ENCODE assay signal across 22 mouse cellular contexts in genomic region chr4:43503506-43503905, GRCm38 (mm10). TPM values are rescaled to one million over a fixed set of nuclear protein-coding genes. Genes with fewer than 3 reads are reported as not detected.
DNase-seq lines count a peak whose midpoint lies in the region; ATAC-seq and TF ChIP-seq lines count a peak whose summit lies in the region.
"Had no signal": no experiment of that assay in that cellular context is flagged by ENCODE, and none has a peak within 500 bp of the region (broad histone marks: within the 10 kb centered on the region; RNA-seq: fewer than 3 reads in every experiment).

No protein-coding gene starts in this region.

- ATAC-seq in intestine, embryonic 15.5 days = no peak
- ATAC-seq in intestine, postnatal 0 days = no peak
- ATAC-seq in neural tube, embryonic 15.5 days (ENCODE audit: low FRiP score) = no peak
- ATAC-seq: activated CD4-positive, CD25-positive, alpha-beta regulatory T cell, adult 4 months; forebrain, embryonic 15.5 days; Patski had no signal

- TF ChIP-seq CTCF in intestine, postnatal 0 days (IDR thresholded peaks at IDR 0.05; ENCODE audit: low read depth) = no peak
- no peak for TF ChIP-seq CTCF in small intestine, adult 2 months (IDR thresholded peaks at IDR 0.05; ENCODE audit: extremely low read depth, insufficient read length, insufficient replicate concordance, low read depth, low read length)

- no peak overlapping the region for H3K4me3 ChIP-seq in intestine, embryonic 15.5 days (replicated peaks)
- no peak overlapping the region for H3K4me3 ChIP-seq in intestine, postnatal 0 days (ENCODE audit: low read depth, low read length)
- H3K4me3 ChIP-seq in small intestine, adult 2 months (ENCODE audit: low read depth, low read length) = no peak overlapping the region
- H3K4me3 ChIP-seq in neural tube, embryonic 15.5 days (replicated peaks) = no peak overlapping the region
- H3K4me3 ChIP-seq: embryonic facial prominence, embryonic 12.5 days; forebrain, embryonic 15.5 days; heart, embryonic 10.5 days had no signal

- no peak overlapping the region for H3K27ac ChIP-seq in intestine, embryonic 15.5 days
- H3K27ac ChIP-seq in intestine, postnatal 0 days (ENCODE audit: low read depth, low read length) = no peak overlapping the region
- H3K27ac ChIP-seq in small intestine, adult 2 months (ENCODE audit: insufficient read depth, low read depth, low read length) = peak overlapping the region; percentile 90
- no peak overlapping the region for H3K27ac ChIP-seq in neural tube, embryonic 15.5 days (replicated peaks)
- H3K27ac ChIP-seq: embryonic facial prominence, embryonic 12.5 days; forebrain, embryonic 15.5 days; heart, embryonic 10.5 days had no signal

- TF ChIP-seq POLR2A in small intestine, adult 2 months (IDR thresholded peaks at IDR 0.05; ENCODE audit: low read depth, low read length) = no peak

- 0 out of 2 replicates have a peak overlapping the region, but pooled peaks have one; percentile 9 for H3K4me2 ChIP-seq in intestine, embryonic 15.5 days (replicated peaks)
- H3K4me2 ChIP-seq in intestine, postnatal 0 days (replicated peaks; ENCODE audit: low read depth) = peak overlapping the region; percentile 13; the same call in 1 of the 2 replicates
- no peak overlapping the region for H3K4me2 ChIP-seq in neural tube, embryonic 15.5 days
- H3K4me2 ChIP-seq: embryonic facial prominence, embryonic 12.5 days; forebrain, embryonic 15.5 days had no signal

- WGBS in intestine, embryonic 15.5 days = 74% methylated on average over 6 of the region's 6 CpGs
- 49% methylated on average over 6 of the region's 6 CpGs for WGBS in intestine, postnatal 0 days
- WGBS in small intestine, adult 2 months = 45% methylated on average over 6 of the region's 6 CpGs
- 83% methylated on average over 6 of the region's 6 CpGs for WGBS in neural tube, embryonic 15.5 days

- H3K27me3 ChIP-seq in intestine, embryonic 15.5 days (replicated peaks) = no peaks in the 10 kb centered on the region
- H3K27me3 ChIP-seq in intestine, postnatal 0 days (replicated peaks; ENCODE audit: control insufficient read depth, insufficient read depth, low read length) = no peaks in the 10 kb centered on the region
- no peaks in the 10 kb centered on the region for H3K27me3 ChIP-seq in small intestine, adult 2 months (ENCODE audit: control insufficient read depth, insufficient read depth, low read length)
- H3K27me3 ChIP-seq in neural tube, embryonic 15.5 days (replicated peaks) = 0 out of 2 replicates have a peak, but pooled peaks cover 8% of the 10 kb centered on the region
- H3K27me3 ChIP-seq: Patski had no signal

- no peaks in the 10 kb centered on the region for H3K9me3 ChIP-seq in intestine, embryonic 15.5 days
- no peaks in the 10 kb centered on the region for H3K9me3 ChIP-seq in intestine, postnatal 0 days (ENCODE audit: control insufficient read depth)
- no peaks in the 10 kb centered on the region for H3K9me3 ChIP-seq in neural tube, embryonic 15.5 days (replicated peaks)
- H3K9me3 ChIP-seq: embryonic facial prominence, embryonic 12.5 days; forebrain, embryonic 15.5 days; heart, embryonic 10.5 days had no signal

- H3K9ac ChIP-seq in intestine, embryonic 15.5 days = no peak overlapping the region
- H3K9ac ChIP-seq in intestine, postnatal 0 days (ENCODE audit: low read depth, low read length) = no peak overlapping the region
- H3K9ac ChIP-seq in neural tube, embryonic 15.5 days (replicated peaks) = no peak overlapping the region
- H3K9ac ChIP-seq: embryonic facial prominence, embryonic 12.5 days; forebrain, embryonic 15.5 days had no signal

- H3K36me3 ChIP-seq in intestine, embryonic 15.5 days = no peaks in the 10 kb centered on the region
- H3K36me3 ChIP-seq in intestine, postnatal 0 days (ENCODE audit: control insufficient read depth, insufficient read depth) = no peaks in the 10 kb centered on the region
- H3K36me3 ChIP-seq in small intestine, adult 2 months (ENCODE audit: control insufficient read depth, insufficient read depth, low read length) = 0 out of 2 replicates have a peak, but pooled peaks cover 2% of the 10 kb centered on the region
- H3K36me3 ChIP-seq in neural tube, embryonic 15.5 days = no peaks in the 10 kb centered on the region
- H3K36me3 ChIP-seq: embryonic facial prominence, embryonic 12.5 days; forebrain, embryonic 15.5 days; heart, embryonic 10.5 days had no signal

- DNase-seq in kidney, adult 8-10 months = peak; percentile 52 to 55
- DNase-seq in kidney, adult 11 months = no peak
- DNase-seq: adrenal gland, postnatal 14 days; cerebellum, adult 11-12 months; cerebellum, adult 9-10 months; cerebellum, postnatal 25 days; gastrocnemius, postnatal 36 days; heart, adult 11 months; heart, postnatal 10 days; heart, postnatal 4 days had no signal

- peaks cover 32% of the 10 kb centered on the region for H3K4me1 ChIP-seq in intestine, embryonic 15.5 days (replicated peaks)
- H3K4me1 ChIP-seq in intestine, postnatal 0 days (replicated peaks; ENCODE audit: control insufficient read depth, insufficient read depth, low read length) = no peaks in the 10 kb centered on the region; the same call in 1 of the 2 replicates
- H3K4me1 ChIP-seq in small intestine, adult 2 months (ENCODE audit: control insufficient read depth, insufficient read depth, insufficient read length, low read length) = peaks cover 19% of the 10 kb centered on the region; the same call in 1 of the 2 replicates
- peaks cover 23% of the 10 kb centered on the region for H3K4me1 ChIP-seq in neural tube, embryonic 15.5 days

RNA-seq across cellular contexts. Expression of gene Car9, which starts 3.3 kb away (rescaled TPM):
- 18.0 and 30.0 TPM in 2 replicates for polyA plus RNA-seq in intestine, embryonic 15.5 days (2015; fragmentation: Nextera tagmentation; extraction: Ambion mirVana)
- polyA plus RNA-seq in intestine, postnatal 0 days (2015; fragmentation: Nextera tagmentation; extraction: Ambion mirVana) = 4.8 and 5.4 TPM in 2 replicates
- 36.6 and 47.7 TPM in 2 replicates for polyA plus RNA-seq in small intestine, adult 2 months (2012; rRNA removed)
- 0.17 and 1.3 TPM in 2 replicates for polyA plus RNA-seq in neural tube, embryonic 15.5 days (2015; fragmentation: Nextera tagmentation; extraction: Ambion mirVana)
- polyA plus RNA-seq: Patski had no signal

RNA-seq across cellular contexts. Expression of gene Arhgef39, which starts 4.0 kb away (rescaled TPM):
- 45.2 and 48.6 TPM in 2 replicates for polyA plus RNA-seq in intestine, embryonic 15.5 days (2015; fragmentation: Nextera tagmentation; extraction: Ambion mirVana)
- 10.3 and 12.3 TPM in 2 replicates for polyA plus RNA-seq in intestine, postnatal 0 days (2015; fragmentation: Nextera tagmentation; extraction: Ambion mirVana)
- polyA plus RNA-seq in small intestine, adult 2 months (2012; rRNA removed) = 21.6 and 38.3 TPM in 2 replicates
- polyA plus RNA-seq in neural tube, embryonic 15.5 days (2015; fragmentation: Nextera tagmentation; extraction: Ambion mirVana) = 5.9 and 15.4 TPM in 2 replicates

RNA-seq across cellular contexts. Expression of gene Ccdc107, which starts 10.8 kb away (rescaled TPM):
- polyA plus RNA-seq in intestine, embryonic 15.5 days (2015; fragmentation: Nextera tagmentation; extraction: Ambion mirVana) = 98.8 and 102 TPM in 2 replicates
- 79.8 and 83.1 TPM in 2 replicates for polyA plus RNA-seq in intestine, postnatal 0 days (2015; fragmentation: Nextera tagmentation; extraction: Ambion mirVana)
- polyA plus RNA-seq in small intestine, adult 2 months (2012; rRNA removed) = 365 and 503 TPM in 2 replicates
- polyA plus RNA-seq in neural tube, embryonic 15.5 days (2015; fragmentation: Nextera tagmentation; extraction: Ambion mirVana) = 88.9 and 89.8 TPM in 2 replicates

RNA-seq across cellular contexts. Expression of gene Sit1, which starts 20.0 kb away (rescaled TPM):
- not detected in 2 replicates for polyA plus RNA-seq in intestine, embryonic 15.5 days (2015; fragmentation: Nextera tagmentation; extraction: Ambion mirVana)
- not detected in 2 replicates for polyA plus RNA-seq in intestine, postnatal 0 days (2015; fragmentation: Nextera tagmentation; extraction: Ambion mirVana)
- polyA plus RNA-seq in small intestine, adult 2 months (2012; rRNA removed) = 0.96 and 1.9 TPM in 2 replicates
- polyA plus RNA-seq in neural tube, embryonic 15.5 days (2015; fragmentation: Nextera tagmentation; extraction: Ambion mirVana) = 1.9 TPM in 1 of 2 replicates, not detected in the other
- polyA plus RNA-seq: cortical plate, adult 2 months; embryonic facial prominence, embryonic 12.5 days; forebrain, embryonic 11.5 days; forebrain, embryonic 15.5 days; heart, embryonic 10.5 days; heart, embryonic 14.5 days; Patski had no signal

RNA-seq across cellular contexts. Expression of gene Tpm2, which starts 20.1 kb away (rescaled TPM):
- 510 and 514 TPM in 2 replicates for polyA plus RNA-seq in intestine, embryonic 15.5 days (2015; fragmentation: Nextera tagmentation; extraction: Ambion mirVana)
- polyA plus RNA-seq in intestine, postnatal 0 days (2015; fragmentation: Nextera tagmentation; extraction: Ambion mirVana) = 928 and 1,046 TPM in 2 replicates
- polyA plus RNA-seq in small intestine, adult 2 months (2012; rRNA removed) = 31.6 and 37.0 TPM in 2 replicates
- polyA plus RNA-seq in neural tube, embryonic 15.5 days (2015; fragmentation: Nextera tagmentation; extraction: Ambion mirVana) = 51.4 and 85.4 TPM in 2 replicates
- polyA plus RNA-seq: activated CD4-positive, CD25-positive, alpha-beta regulatory T cell, adult 4 months had no signal
